Mouse (Mus musculus) forebrain, postnatal 0 days (tissue): ENCODE results near the gene Creb1. TPM values are rescaled to one million over a fixed set of nuclear protein-coding genes. Genes with fewer than 3 reads are reported as not detected.

Source experiments
- ATAC-seq: fragments of 200-750 bp; cut with Nextera tagmentation; 2 replicates; pipeline ENCODE4 v1.8.0; 2017; ENCODE audit warnings: mild to moderate bottlenecking, moderate library complexity
- DNase-seq: peaks from one replicate; pipeline ENCODE4 v3.0.0-alpha.2; 2015
- H3K27ac ChIP-seq: fragments of 300-500 bp; sonication (generic); 2 replicates; pipeline ENCODE4 v1.5.1; 2014; ENCODE audit warnings: low read depth, mild to moderate bottlenecking, antibody characterized with exemption, low read length, moderate library complexity, mixed read lengths
- H3K27me3 ChIP-seq: fragments of 300-500 bp; sonication (generic); 2 replicates; pipeline ENCODE4 v1.6.1; 2014; ENCODE audit warnings: mild to moderate bottlenecking, low read length, mixed read lengths; ENCODE audit not compliant: insufficient read depth
- H3K36me3 ChIP-seq: fragments of 300-500 bp; sonication (generic); 2 replicates; pipeline ENCODE4 v1.6.1; 2014; ENCODE audit warnings: mild to moderate bottlenecking, moderate library complexity; ENCODE audit not compliant: insufficient read depth
- H3K4me1 ChIP-seq: fragments of 300-500 bp; sonication (generic); 2 replicates; pipeline ENCODE4 v1.6.1; 2014; ENCODE audit warnings: antibody characterized with exemption; ENCODE audit not compliant: insufficient read depth
- H3K4me2 ChIP-seq: fragments of 300-500 bp; sonication (generic); 2 replicates; pipeline ENCODE4 v1.6.1; 2014; ENCODE audit warnings: low read depth, mild to moderate bottlenecking, moderate library complexity
- H3K4me3 ChIP-seq: fragments of 300-500 bp; sonication (generic); 2 replicates; pipeline ENCODE4 v1.5.1; 2014; ENCODE audit warnings: low read depth, low read length, mixed read lengths
- H3K9ac ChIP-seq: fragments of 300-500 bp; sonication (generic); 2 replicates; pipeline ENCODE4 v1.6.1; 2014; ENCODE audit warnings: mild to moderate bottlenecking
- H3K9me3 ChIP-seq: fragments of 300-500 bp; sonication (generic); 2 replicates; pipeline ENCODE4 v1.6.1; 2016; ENCODE audit warnings: low read length
- CTCF ChIP-seq: sonication (generic); IDR thresholded peaks from 2 replicates; pipeline ENCODE4 v1.5.1; 2016; ENCODE audit warnings: antibody characterized with exemption, control low read depth, low read depth
- WGBS: fragments of 180-500 bp; shearing (Covaris S2); extraction: QIAGEN DNeasy Blood & Tissue Kit; methylation state at CpG from one replicate; pipeline ENCODE4 v1.1.7; 2014; 5-methylcytosine and 5-hydroxymethylcytosine counted together
- polyA plus RNA-seq: library from polyadenylated mRNA; unstranded; fragments of >200 nt; fragmentation: Nextera tagmentation; extraction: Ambion mirVana; gene quantifications from 2 replicates; pipeline ENCODE4 v1.2.1, GENCODE M21; 2015
- total RNA-seq: library from RNA; depleted of rRNA; stranded (reverse); fragments of >200 nt; gene quantifications from 2 replicates; pipeline ENCODE4 v1.2.3, GENCODE M21; 2014

Creb1 gene
- total and polyA plus RNA-seq, 2 experiments from 2014 or later: 14.8 to 75.3 TPM

DNA sequence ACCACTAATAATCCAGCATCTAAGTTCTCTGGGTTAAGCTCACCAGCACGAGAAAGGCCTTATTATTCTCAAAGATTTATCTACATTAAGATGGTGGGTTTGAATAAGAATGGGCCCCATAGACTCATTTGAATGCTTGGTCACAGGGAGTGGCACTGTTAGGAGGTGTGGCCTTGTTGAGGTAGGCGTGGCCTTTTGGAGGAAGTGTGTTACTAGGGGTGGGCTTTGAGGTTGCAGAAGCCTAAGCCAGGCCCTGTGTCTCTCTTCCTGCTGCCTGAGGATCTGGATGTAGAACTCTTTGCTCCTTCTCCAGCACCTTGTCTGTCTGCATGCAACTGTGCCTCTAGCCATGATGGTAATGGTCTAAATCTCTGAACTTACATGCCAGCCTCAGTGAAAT, 7.8 kb upstream of the Creb1 start:
- ATAC-seq (no peak), DNase-seq (no peak)

DNA sequence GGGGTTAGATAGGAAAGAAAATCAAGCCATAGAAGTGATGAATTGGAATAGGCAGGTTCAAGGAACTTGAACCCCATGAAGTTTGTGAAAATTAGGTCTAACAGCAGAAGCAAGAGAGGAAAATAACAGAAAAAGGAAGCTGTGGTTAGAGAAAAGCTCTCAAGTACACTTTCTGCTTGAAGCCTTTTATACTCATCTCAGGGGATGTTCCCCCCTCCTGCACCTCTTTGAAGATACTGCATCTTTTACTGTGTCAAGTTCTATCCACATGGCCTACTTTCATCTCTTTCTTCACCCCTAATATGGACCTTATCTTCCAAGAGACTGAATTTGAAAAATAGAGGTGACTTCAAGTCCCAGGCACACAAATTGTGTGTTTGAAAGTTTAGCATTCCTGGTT, 4.8 kb upstream of the Creb1 start:
- Histone ChIP-seq H3K27ac (no peak overlapping the region), H3K9me3 (no peaks in the 10 kb centered on the region), H3K36me3 (no peaks in the 10 kb centered on the region), H3K27me3 (no peaks in the 10 kb centered on the region), H3K4me3 (no peak overlapping the region), H3K4me2 (no peak overlapping the region), H3K4me1 (0 out of 2 replicates have a peak, but pooled peaks cover 10% of the 10 kb centered on the region), H3K9ac (no peak overlapping the region)
- no peak for TF ChIP-seq CTCF
- no peak for DNase-seq
- ATAC-seq: no peak

More for the DNA sequence above, 7.8 kb upstream of the Creb1 start:
- Histone ChIP-seq H3K4me2 (no peak overlapping the region), H3K27me3 (no peaks in the 10 kb centered on the region), H3K4me3 (no peak overlapping the region), H3K27ac (no peak overlapping the region), H3K36me3 (no peaks in the 10 kb centered on the region), H3K9ac (no peak overlapping the region), H3K9me3 (no peaks in the 10 kb centered on the region), H3K4me1 (no peaks in the 10 kb centered on the region)
- WGBS: 79% methylated on average over 2 of the region's 2 CpGs
- TF ChIP-seq CTCF: no peak

DNA sequence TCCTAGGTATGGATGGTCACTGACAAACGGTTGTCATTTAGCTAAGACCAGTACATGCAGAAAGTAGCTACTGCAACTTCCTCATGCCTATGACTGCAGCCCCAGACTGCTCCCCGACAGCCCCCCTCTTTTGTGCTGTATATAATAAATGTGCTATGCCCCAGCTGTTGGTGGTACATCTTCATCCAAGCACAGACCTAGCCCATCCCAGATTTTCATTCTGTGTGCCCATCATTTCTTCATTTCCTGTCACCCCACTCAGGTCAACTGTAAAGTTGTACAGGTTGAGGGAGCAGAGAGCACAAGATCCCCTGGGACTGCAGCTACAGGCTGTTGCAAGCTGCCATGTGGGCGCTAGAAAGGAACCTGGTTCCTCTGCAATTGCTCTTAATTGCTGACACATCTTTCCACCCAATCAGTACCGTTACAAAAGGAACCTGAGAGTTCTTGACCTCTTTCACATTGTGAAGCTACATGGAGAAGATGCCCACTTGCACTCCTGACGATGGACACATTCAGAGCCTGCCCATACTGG, 2.6 kb upstream of the Creb1 start:
- ATAC-seq (no peak), DNase-seq (no peak)
- Histone ChIP-seq H3K27me3 (no peaks in the 10 kb centered on the region), H3K4me1 (peaks cover 18% of the 10 kb centered on the region), H3K9me3 (no peaks in the 10 kb centered on the region), H3K27ac (no peak overlapping the region), H3K36me3 (no peaks in the 10 kb centered on the region), H3K9ac (no peak overlapping the region), H3K4me3 (no peak overlapping the region), H3K4me2 (no peak overlapping the region)
- WGBS: 93% methylated on average over 5 of the region's 5 CpGs
- TF ChIP-seq CTCF: no peak

DNA sequence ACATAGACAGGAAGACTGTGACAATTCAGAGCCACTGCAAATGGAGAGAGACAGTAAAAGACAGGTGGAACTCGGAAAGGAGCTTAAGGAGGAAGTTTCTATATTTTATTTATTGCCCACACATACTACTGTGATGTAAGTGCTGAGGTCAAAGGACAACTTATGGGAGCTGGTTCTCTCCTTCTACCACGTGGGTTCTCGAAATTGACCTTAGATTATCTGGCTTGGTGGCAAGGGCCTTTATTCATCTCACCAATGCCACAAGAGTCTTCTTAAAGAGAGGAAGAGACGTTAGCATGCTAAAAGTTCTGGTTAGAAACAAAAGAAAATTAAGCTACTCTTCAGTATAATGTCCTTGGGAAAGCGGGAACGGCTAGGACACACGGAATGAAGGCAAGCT, 897 bp upstream of the Creb1 start:
- Histone ChIP-seq H3K4me2 (peak overlapping the region; percentile 93), H3K9me3 (no peaks in the 10 kb centered on the region), H3K36me3 (no peaks in the 10 kb centered on the region), H3K4me1 (peaks cover 32% of the 10 kb centered on the region), H3K4me3 (peak overlapping the region; percentile 89), H3K27ac (peak overlapping the region; percentile 100; the same call in 1 of the 2 replicates), H3K9ac (peak overlapping the region; percentile 96), H3K27me3 (no peaks in the 10 kb centered on the region)
- ATAC-seq (no peak), DNase-seq (no peak)
- TF ChIP-seq CTCF: no peak
- WGBS: 19% methylated on average over 7 of the region's 7 CpGs

DNA sequence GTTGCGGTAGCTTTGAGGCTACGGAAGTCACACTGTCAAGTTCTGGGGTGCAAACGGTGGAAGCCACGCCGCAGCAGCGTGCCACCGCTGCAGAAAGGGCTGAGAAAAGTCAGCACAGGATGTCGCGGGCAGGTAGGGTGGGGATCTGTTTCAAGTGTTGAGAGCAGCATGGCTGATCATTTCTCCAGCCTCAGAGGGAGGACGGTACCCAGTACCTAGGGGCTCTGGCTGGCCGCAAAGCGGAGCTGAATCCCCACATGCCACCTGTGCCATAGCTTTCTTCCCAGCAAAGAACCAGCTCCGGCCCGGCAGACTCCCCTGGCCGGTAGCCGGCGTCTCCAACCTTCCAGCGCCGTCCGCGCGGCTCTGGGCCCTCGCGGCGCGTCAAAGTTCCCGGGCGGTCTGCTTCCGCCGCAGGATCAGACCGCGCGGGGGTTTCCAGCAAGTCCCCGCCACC, 350 bp upstream of the Creb1 start:
- no peak for TF ChIP-seq CTCF
- Histone ChIP-seq H3K36me3 (no peaks in the 10 kb centered on the region), H3K4me2 (peak overlapping the region; percentile 93), H3K9ac (peak overlapping the region; percentile 96), H3K4me3 (peak overlapping the region; percentile 89), H3K4me1 (peaks cover 32% of the 10 kb centered on the region), H3K27ac (peak overlapping the region; percentile 100), H3K27me3 (no peaks in the 10 kb centered on the region), H3K9me3 (no peaks in the 10 kb centered on the region)
- DNase-seq: no peak
- 1% methylated on average over 33 of the region's 34 CpGs for WGBS
- ATAC-seq: peak; percentile 47

DNA sequence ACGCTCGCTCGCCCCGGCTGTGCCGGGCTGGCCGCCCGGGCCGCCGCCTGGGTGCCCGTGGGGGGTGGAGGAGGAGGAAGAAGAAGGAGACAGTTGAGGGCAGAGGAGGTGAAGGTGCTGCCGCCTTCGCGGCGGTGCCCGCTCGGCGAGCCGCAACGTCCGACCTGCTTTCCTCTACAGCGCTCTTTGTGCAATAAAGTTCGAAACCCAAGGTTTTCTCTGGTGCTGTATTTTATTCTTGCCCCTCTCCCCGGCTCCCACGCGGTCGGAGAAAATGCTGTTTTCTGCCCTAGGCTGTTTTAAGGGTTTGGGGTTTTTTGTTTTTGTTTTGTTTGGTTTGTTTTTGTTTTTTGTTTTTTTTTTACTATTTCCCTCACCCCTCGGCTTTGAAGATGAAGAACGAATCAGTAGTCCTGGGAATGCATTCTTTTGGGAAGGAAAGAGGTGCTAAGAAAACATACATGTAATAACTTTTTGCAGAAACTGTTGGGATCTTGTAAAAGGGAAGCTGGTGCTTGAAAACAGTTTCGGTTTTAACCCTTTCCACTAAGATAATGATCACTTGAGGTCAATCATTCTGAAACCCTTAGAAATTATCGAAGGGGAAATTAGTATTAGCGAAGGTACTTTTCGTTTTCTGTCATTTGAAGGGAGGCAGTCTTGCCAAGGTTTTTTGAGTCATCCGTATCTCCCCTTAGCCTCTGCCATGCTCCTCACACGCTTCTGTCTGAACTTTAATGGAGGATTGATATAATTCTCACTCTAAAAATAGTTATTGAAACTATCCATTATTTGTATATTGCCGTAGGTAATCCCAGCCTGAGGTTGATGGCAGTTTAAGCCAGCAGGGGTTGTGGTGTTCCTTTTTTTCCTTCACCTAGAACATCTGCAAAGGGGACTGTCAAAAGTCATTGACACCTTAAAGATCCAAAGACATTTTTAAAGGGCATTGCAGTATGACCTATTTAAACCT, 1.3 kb downstream of the Creb1 start:
- H3K4me2 ChIP-seq: peak overlapping the region; percentile 68
- peak overlapping the region; percentile 89 for H3K4me3 ChIP-seq
- no peaks in the 10 kb centered on the region for H3K9me3 ChIP-seq
- peak overlapping the region; percentile 100 for H3K27ac ChIP-seq
- peak; percentile 20; the same call in 1 of the 2 replicates for TF ChIP-seq CTCF
- peak; percentile 39 for DNase-seq
- WGBS: under 1% methylated on average over 34 of the region's 35 CpGs
- H3K36me3 ChIP-seq: no peaks in the 10 kb centered on the region
- H3K4me1 ChIP-seq: peaks cover 32% of the 10 kb centered on the region
- no peaks in the 10 kb centered on the region for H3K27me3 ChIP-seq
- peak overlapping the region; percentile 96 for H3K9ac ChIP-seq
- no peak for ATAC-seq

DNA sequence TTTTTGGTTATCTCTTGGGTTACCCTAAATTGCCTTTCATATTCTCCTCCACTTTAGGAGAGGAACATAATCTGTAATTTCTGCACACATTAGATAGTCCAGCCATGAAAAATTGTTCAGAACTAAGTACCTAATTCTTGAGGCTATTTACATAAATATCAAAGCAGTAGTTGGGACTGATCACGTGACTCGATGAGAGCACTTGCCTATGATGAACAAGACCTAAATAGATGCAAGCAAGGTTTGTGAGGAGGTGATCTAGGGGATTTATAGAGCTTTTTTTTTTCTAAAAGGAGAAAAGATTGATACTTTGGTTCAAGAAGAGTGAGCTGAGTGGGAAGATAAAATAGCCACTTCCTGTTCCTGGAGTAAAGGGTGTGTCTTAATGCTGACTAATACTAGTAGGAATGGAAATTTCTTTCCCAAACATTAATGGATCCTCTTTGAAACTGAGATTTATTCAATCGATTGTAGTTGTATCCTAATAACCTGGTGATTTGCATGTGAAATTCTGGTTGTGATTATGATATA, 6.5 kb downstream of the Creb1 start:
- no peak overlapping the region for H3K4me2 ChIP-seq
- no peak for TF ChIP-seq CTCF
- H3K36me3 ChIP-seq: no peaks in the 10 kb centered on the region
- H3K9me3 ChIP-seq: no peaks in the 10 kb centered on the region
- H3K27ac ChIP-seq: no peak overlapping the region
- H3K4me1 ChIP-seq: peaks cover 23% of the 10 kb centered on the region
- no peak for DNase-seq
- no peak overlapping the region for H3K9ac ChIP-seq
- H3K4me3 ChIP-seq: no peak overlapping the region
- no peak for ATAC-seq
- WGBS: 90% methylated on average over 3 of the region's 3 CpGs
- no peaks in the 10 kb centered on the region for H3K27me3 ChIP-seq
